In the genomic region with DNA sequence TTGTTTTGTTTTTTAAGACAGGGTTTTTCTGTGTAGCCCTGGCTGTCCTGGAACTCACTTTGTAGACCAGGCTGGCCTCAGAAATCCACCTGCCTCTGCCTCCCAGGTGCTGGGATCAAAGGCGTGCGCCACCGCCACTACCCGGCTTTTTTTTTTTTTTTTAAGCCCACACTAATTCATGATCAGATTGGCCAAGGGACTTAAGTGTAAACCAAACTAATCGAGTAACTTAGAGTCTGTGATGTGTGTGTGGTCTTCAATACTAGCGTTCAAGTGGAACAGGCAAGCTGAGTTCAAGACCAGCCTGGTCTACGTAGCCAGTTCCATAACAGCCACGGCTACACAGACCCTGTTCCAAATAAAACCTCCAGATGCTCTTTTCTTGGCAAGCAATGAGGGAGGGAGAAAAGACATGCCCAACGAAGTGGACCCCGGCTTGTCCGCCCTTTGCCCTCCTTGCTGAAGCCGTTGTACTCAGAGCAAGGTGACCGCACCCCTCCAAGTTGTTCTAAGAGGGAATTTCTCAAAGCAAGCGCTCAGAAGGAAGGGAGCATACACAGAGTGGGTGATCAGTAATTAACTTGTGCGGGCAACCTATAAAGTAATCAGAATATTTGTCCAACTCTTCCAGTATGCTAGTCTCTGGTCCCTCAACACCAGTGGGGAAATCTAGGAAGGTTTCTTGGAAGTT, we compare ENCODE assay signal across 8 mouse cellular contexts. TPM values are rescaled to one million over a fixed set of nuclear protein-coding genes. Genes with fewer than 3 reads are reported as not detected.
DNase-seq lines count a peak whose midpoint lies in the region; ATAC-seq and TF ChIP-seq lines count a peak whose summit lies in the region.

No protein-coding gene starts in this region.

- H3K9ac ChIP-seq in hindbrain, postnatal 0 days (replicated peaks; ENCODE audit: low read length): peak overlapping the region; percentile 64
- H3K9ac ChIP-seq in liver, embryonic 14.5 days (replicated peaks): peak overlapping the region; percentile 77

- ATAC-seq in hindbrain, postnatal 0 days: peak; percentile 7; the same call in 1 of the 2 replicates
- ATAC-seq in liver, embryonic 14.5 days (ENCODE audit: insufficient read depth): peak; percentile 42; the same call in 1 of the 2 replicates

- H3K27ac ChIP-seq in hindbrain, postnatal 0 days: peak overlapping the region; percentile 79
- H3K27ac ChIP-seq in liver, embryonic 14.5 days: peak overlapping the region; percentile 79
- no peak overlapping the region for H3K27ac ChIP-seq in olfactory bulb, adult 2 months (ENCODE audit: insufficient read depth, low read depth, low read length)

- H3K4me1 ChIP-seq in hindbrain, postnatal 0 days (ENCODE audit: insufficient read depth, low read length): no peaks in the 10 kb centered on the region
- peaks cover 20 to 22% of the 10 kb centered on the region in 2 experiments for H3K4me1 ChIP-seq in liver, embryonic 14.5 days (replicated peaks; ENCODE audit: control insufficient read depth in 2 of 2, insufficient read depth in 2 of 2, low read length in 1 of 2)
- H3K4me1 ChIP-seq in olfactory bulb, adult 2 months (ENCODE audit: control insufficient read depth, insufficient read depth, low read length): peaks cover 5% of the 10 kb centered on the region; the same call in 1 of the 2 replicates

- H3K4me3 ChIP-seq in hindbrain, postnatal 0 days (ENCODE audit: low read length): peak overlapping the region; percentile 62
- H3K4me3 ChIP-seq in liver, embryonic 14.5 days (ENCODE audit: insufficient read depth in 1 of 2, low read depth in 2 of 2, low read length in 2 of 2): peak overlapping the region; percentile 78 to 79
- peak overlapping the region; percentile 75 for H3K4me3 ChIP-seq in olfactory bulb, adult 2 months (ENCODE audit: insufficient read depth, low read depth, low read length)

- no peaks in the 10 kb centered on the region for H3K27me3 ChIP-seq in hindbrain, postnatal 0 days (ENCODE audit: insufficient read depth, low read length)
- H3K27me3 ChIP-seq in liver, embryonic 14.5 days (ENCODE audit: control insufficient read depth, insufficient read depth, low read length): no peaks in the 10 kb centered on the region

- no peak for TF ChIP-seq CTCF in hindbrain, postnatal 0 days (IDR thresholded peaks at IDR 0.05; ENCODE audit: low read depth)
- TF ChIP-seq CTCF in liver, embryonic 14.5 days (IDR thresholded peaks at IDR 0.05; ENCODE audit: low read depth): no peak
- TF ChIP-seq CTCF in olfactory bulb, adult 2 months (IDR thresholded peaks at IDR 0.05; ENCODE audit: insufficient read depth, low read depth, low read length): no peak

- peak; percentile 33 for DNase-seq in embryo, embryonic 10 days (ENCODE audit: low spot score)
- DNase-seq in embryo, embryonic 9.5 days (ENCODE audit: extremely low spot score): no peak
- peak; percentile 55 for DNase-seq in embryo, embryonic 10.5 days (ENCODE audit: low spot score)
- no peak for DNase-seq in hindbrain, postnatal 0 days (ENCODE audit: low spot score)
- DNase-seq in liver, embryonic 14.5 days (ENCODE audit: low read depth in 3 of 3, low spot score in 3 of 3): peak in 1 of 3 experiments; percentile 32
- no peak for DNase-seq in cerebellum, postnatal 4 days (ENCODE audit: low spot score in 2 of 2)
- no peak for DNase-seq in adrenal gland, adult (ENCODE audit: inconsistent age in 2 of 2, low spot score in 1 of 2)

- H3K36me3 ChIP-seq in hindbrain, postnatal 0 days (ENCODE audit: insufficient read depth, low read length): peaks cover 23% of the 10 kb centered on the region
- peaks cover 31% of the 10 kb centered on the region for H3K36me3 ChIP-seq in liver, embryonic 14.5 days (replicated peaks; ENCODE audit: control insufficient read depth, insufficient read depth, low read depth)

- no peak for TF ChIP-seq EP300 in liver, embryonic 14.5 days (IDR thresholded peaks at IDR 0.05; ENCODE audit: low read depth)

- H3K9me3 ChIP-seq in hindbrain, postnatal 0 days (ENCODE audit: low read length): no peaks in the 10 kb centered on the region
- no peaks in the 10 kb centered on the region for H3K9me3 ChIP-seq in liver, embryonic 14.5 days (ENCODE audit: control insufficient read depth, low read length)

- 32% methylated on average over 15 of the region's 15 CpGs for WGBS in hindbrain, postnatal 0 days
- 20% methylated on average over 15 of the region's 15 CpGs for WGBS in liver, embryonic 14.5 days (ENCODE audit: insufficient replicate concordance)
- WGBS in olfactory bulb, adult 2 months: 20% methylated on average over 15 of the region's 15 CpGs

- H3K4me2 ChIP-seq in hindbrain, postnatal 0 days (ENCODE audit: low read depth, low read length): peak overlapping the region; percentile 62
- H3K4me2 ChIP-seq in liver, embryonic 14.5 days (ENCODE audit: low read depth): peak overlapping the region; percentile 96

- TF ChIP-seq POLR2A in olfactory bulb, adult 2 months (IDR thresholded peaks at IDR 0.05; ENCODE audit: insufficient read depth, low read depth, low read length): no peak

RNA-seq across cellular contexts. Expression of a gene that starts 1.0 kb away (rescaled TPM):
- 2.2 and 3.6 TPM in 2 replicates for total RNA-seq in hindbrain, postnatal 0 days (2014; rRNA removed)
- polyA plus RNA-seq in hindbrain, postnatal 0 days (2015; fragmentation: Nextera tagmentation; extraction: Ambion mirVana): 10.9 and 13.2 TPM in 2 replicates
- 1.7 and 3.3 TPM in 2 replicates for polyA plus RNA-seq in liver, embryonic 14.5 days (2012; rRNA removed)
- polyA plus RNA-seq in liver, embryonic 14.5 days (2014; fragmentation: Nextera tagmentation; extraction: Ambion mirVana): 4.0 and 4.3 TPM in 2 replicates
- polyA plus RNA-seq in olfactory bulb, adult 2 months (2012; ENCODE audit: insufficient read depth, insufficient read length, low replicate concordance, missing spikeins): not detected in 2 replicates

RNA-seq across cellular contexts. Expression of a gene that starts 12.7 kb away (rescaled TPM):
- 3.5 and 4.2 TPM in 2 replicates for total RNA-seq in hindbrain, postnatal 0 days (2014; rRNA removed)
- 3.5 and 4.4 TPM in 2 replicates for polyA plus RNA-seq in hindbrain, postnatal 0 days (2015; fragmentation: Nextera tagmentation; extraction: Ambion mirVana)
- polyA plus RNA-seq in liver, embryonic 14.5 days (2012; rRNA removed): 5.5 and 7.6 TPM in 2 replicates
- polyA plus RNA-seq in liver, embryonic 14.5 days (2014; fragmentation: Nextera tagmentation; extraction: Ambion mirVana): 5.7 and 6.7 TPM in 2 replicates
- polyA plus RNA-seq in olfactory bulb, adult 2 months (2012; ENCODE audit: insufficient read depth, insufficient read length, low replicate concordance, missing spikeins): not detected in 2 replicates

RNA-seq across cellular contexts. Expression of a gene that starts 19.6 kb away (rescaled TPM):
- total RNA-seq in hindbrain, postnatal 0 days (2014; rRNA removed): 23.7 and 26.0 TPM in 2 replicates
- polyA plus RNA-seq in hindbrain, postnatal 0 days (2015; fragmentation: Nextera tagmentation; extraction: Ambion mirVana): 26.4 and 29.8 TPM in 2 replicates
- 27.0 and 30.2 TPM in 2 replicates for polyA plus RNA-seq in liver, embryonic 14.5 days (2012; rRNA removed)
- 20.2 and 20.8 TPM in 2 replicates for polyA plus RNA-seq in liver, embryonic 14.5 days (2014; fragmentation: Nextera tagmentation; extraction: Ambion mirVana)
- polyA plus RNA-seq in olfactory bulb, adult 2 months (2012; ENCODE audit: insufficient read depth, insufficient read length, low replicate concordance, missing spikeins): not detected in 2 replicates

RNA-seq across cellular contexts. Expression of a gene that starts 28.0 kb away (rescaled TPM):
- 408 and 417 TPM in 2 replicates for total RNA-seq in hindbrain, postnatal 0 days (2014; rRNA removed)
- 254 and 255 TPM in 2 replicates for polyA plus RNA-seq in hindbrain, postnatal 0 days (2015; fragmentation: Nextera tagmentation; extraction: Ambion mirVana)
- 22.8 and 25.3 TPM in 2 replicates for polyA plus RNA-seq in liver, embryonic 14.5 days (2012; rRNA removed)
- polyA plus RNA-seq in liver, embryonic 14.5 days (2014; fragmentation: Nextera tagmentation; extraction: Ambion mirVana): 34.4 and 34.6 TPM in 2 replicates
- not detected in 2 replicates for polyA plus RNA-seq in olfactory bulb, adult 2 months (2012; ENCODE audit: insufficient read depth, insufficient read length, low replicate concordance, missing spikeins)

RNA-seq across cellular contexts. Expression of a gene that starts 28.7 kb away (rescaled TPM):
- total RNA-seq in hindbrain, postnatal 0 days (2014; rRNA removed): 212 and 229 TPM in 2 replicates
- 117 and 119 TPM in 2 replicates for polyA plus RNA-seq in hindbrain, postnatal 0 days (2015; fragmentation: Nextera tagmentation; extraction: Ambion mirVana)
- polyA plus RNA-seq in liver, embryonic 14.5 days (2012; rRNA removed): 10.3 and 11.6 TPM in 2 replicates
- 11.5 and 13.0 TPM in 2 replicates for polyA plus RNA-seq in liver, embryonic 14.5 days (2014; fragmentation: Nextera tagmentation; extraction: Ambion mirVana)
- polyA plus RNA-seq in olfactory bulb, adult 2 months (2012; ENCODE audit: insufficient read depth, insufficient read length, low replicate concordance, missing spikeins): not detected in 2 replicates

Comparison
In these comparisons a context has a peak if more than half of its experiments do, and no peak if none do; other contexts are left out.
1. DNase-seq: peak in embryo, embryonic 10 days (single experiment) and embryo, embryonic 10.5 days (single experiment); none in embryo, embryonic 9.5 days (single experiment), hindbrain, postnatal 0 days (single experiment), cerebellum, postnatal 4 days (0 of 2) and adrenal gland, adult (0 of 2).
2. Peak in every context shown above with its lines, with median percentiles within 50 percentile points of each other: H3K4me3 ChIP-seq.